Mouse (Mus musculus) kidney, postnatal 0 days (tissue): ENCODE measurements around the gene Luzp1. TPM values are rescaled to one million over a fixed set of nuclear protein-coding genes. Genes with fewer than 3 reads are reported as not detected.

Experiments used
- ATAC-seq: fragments of 200-750 bp; cut with Nextera tagmentation; replicated peaks from 2 replicates; pipeline ENCODE4 v1.8.0; 2017; ENCODE audit warnings: low read depth, moderate number of reproducible peaks, moderate TSS enrichment, moderate library complexity; ENCODE audit not compliant: low FRiP score
- DNase-seq: peaks from one replicate; pipeline ENCODE4 v3.0.0-alpha.2; 2016; ENCODE audit warnings: low spot score
- H3K27ac ChIP-seq: fragments of 300-500 bp; sonication (generic); 2 replicates; pipeline ENCODE4 v1.5.1; 2014; ENCODE audit warnings: mild to moderate bottlenecking
- H3K27me3 ChIP-seq: fragments of 300-500 bp; sonication (generic); 2 replicates; pipeline ENCODE4 v1.6.1; 2014; ENCODE audit warnings: low read length, mixed read lengths; ENCODE audit not compliant: insufficient read depth
- H3K36me3 ChIP-seq: fragments of 300-500 bp; sonication (generic); 2 replicates; pipeline ENCODE4 v1.6.1; 2014; ENCODE audit warnings: low read length, mixed read lengths; ENCODE audit not compliant: insufficient read depth
- H3K4me1 ChIP-seq: fragments of 300-500 bp; sonication (generic); replicated peaks from 2 replicates; pipeline ENCODE4 v1.6.1; 2014; ENCODE audit warnings: antibody characterized with exemption, low read length, mixed read lengths; ENCODE audit not compliant: insufficient read depth
- H3K4me2 ChIP-seq: fragments of 300-500 bp; sonication (generic); 2 replicates; pipeline ENCODE4 v1.6.1; 2014; ENCODE audit warnings: mild to moderate bottlenecking, low read length, moderate library complexity, mixed read lengths
- H3K4me3 ChIP-seq: fragments of 300-500 bp; sonication (generic); replicated peaks from 2 replicates; pipeline ENCODE4 v1.5.1; 2014; ENCODE audit warnings: low read depth, low read length
- H3K9ac ChIP-seq: fragments of 300-500 bp; sonication (generic); 2 replicates; pipeline ENCODE4 v1.6.1; 2014; ENCODE audit warnings: low read depth, low read length
- H3K9me3 ChIP-seq: fragments of 300-500 bp; sonication (generic); replicated peaks from 2 replicates; pipeline ENCODE4 v1.6.1; 2016; ENCODE audit warnings: low read length, inconsistent platforms, mixed read lengths
- CTCF ChIP-seq: IDR thresholded peaks from 2 replicates; pipeline ENCODE4 v1.5.1; 2016; ENCODE audit warnings: antibody characterized with exemption, low read depth, mild to moderate bottlenecking, moderate library complexity
- WGBS: fragments of 180-500 bp; shearing (Covaris S2); extraction: QIAGEN DNeasy Blood & Tissue Kit; methylation state at CpG from one replicate; pipeline ENCODE4 v1.1.7; 2014; 5-methylcytosine and 5-hydroxymethylcytosine counted together
- polyA plus RNA-seq: library from polyadenylated mRNA; unstranded; fragments of >200 nt; fragmentation: Nextera tagmentation; extraction: Ambion mirVana; gene quantifications from 2 replicates; pipeline ENCODE4 v1.2.1, GENCODE M21; 2015

The Luzp1 gene
- polyA plus RNA-seq, 1 experiment from 2014 or later: 111 TPM

GRCm38 (mm10) chr4:136468553-136469327 lies 821 bp upstream of the Luzp1 start:
- Histone ChIP-seq H3K4me3 (no peak overlapping the region; the same call in 1 of the 2 replicates), H3K9me3 (no peaks in the 10 kb centered on the region), H3K9ac (no peak overlapping the region), H3K27ac (0 out of 2 replicates have a peak overlapping the region, but pooled peaks have one; percentile 97), H3K4me2 (peak overlapping the region; percentile 77; the same call in 1 of the 2 replicates), H3K36me3 (no peaks in the 10 kb centered on the region), H3K4me1 (peaks cover 21% of the 10 kb centered on the region), H3K27me3 (no peaks in the 10 kb centered on the region)
- TF ChIP-seq CTCF: no peak
- ATAC-seq: no peak
- WGBS: 72% methylated on average over 14 of the region's 14 CpGs
- no peak for DNase-seq

DNA sequence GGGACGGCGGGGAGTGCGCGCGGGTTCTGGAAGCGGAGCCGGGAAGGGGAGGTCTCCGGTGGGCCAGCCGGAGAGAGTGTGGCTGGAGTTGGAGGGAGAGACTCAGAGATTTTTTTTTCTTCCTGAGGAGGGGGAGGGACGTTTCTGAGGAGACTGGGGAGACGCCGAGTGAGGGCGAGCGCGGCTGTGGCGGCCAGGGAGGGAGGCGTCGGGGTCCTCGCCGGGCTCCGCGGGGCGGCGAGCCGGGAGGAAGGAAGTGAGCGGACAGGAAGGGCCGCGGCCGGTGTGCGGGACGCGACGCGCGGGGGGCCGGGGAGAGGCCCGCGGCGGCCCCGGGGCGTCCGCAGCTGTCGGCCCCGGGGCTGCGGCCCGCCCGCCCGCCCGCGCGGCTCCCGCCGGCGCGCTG lies 383 bp downstream of the Luzp1 start:
- peak overlapping the region; percentile 97 for H3K27ac ChIP-seq
- under 1% methylated on average over 37 of the region's 55 CpGs for WGBS
- H3K4me3 ChIP-seq: peak overlapping the region; percentile 95
- H3K4me1 ChIP-seq: peaks cover 23% of the 10 kb centered on the region; the same call in 1 of the 2 replicates
- no peaks in the 10 kb centered on the region for H3K9me3 ChIP-seq
- H3K4me2 ChIP-seq: peak overlapping the region; percentile 77
- DNase-seq (peak; percentile 94), ATAC-seq (peak; percentile 75)
- peak overlapping the region; percentile 80 for H3K9ac ChIP-seq
- H3K27me3 ChIP-seq: no peaks in the 10 kb centered on the region
- no peak for TF ChIP-seq CTCF
- no peaks in the 10 kb centered on the region for H3K36me3 ChIP-seq

DNA sequence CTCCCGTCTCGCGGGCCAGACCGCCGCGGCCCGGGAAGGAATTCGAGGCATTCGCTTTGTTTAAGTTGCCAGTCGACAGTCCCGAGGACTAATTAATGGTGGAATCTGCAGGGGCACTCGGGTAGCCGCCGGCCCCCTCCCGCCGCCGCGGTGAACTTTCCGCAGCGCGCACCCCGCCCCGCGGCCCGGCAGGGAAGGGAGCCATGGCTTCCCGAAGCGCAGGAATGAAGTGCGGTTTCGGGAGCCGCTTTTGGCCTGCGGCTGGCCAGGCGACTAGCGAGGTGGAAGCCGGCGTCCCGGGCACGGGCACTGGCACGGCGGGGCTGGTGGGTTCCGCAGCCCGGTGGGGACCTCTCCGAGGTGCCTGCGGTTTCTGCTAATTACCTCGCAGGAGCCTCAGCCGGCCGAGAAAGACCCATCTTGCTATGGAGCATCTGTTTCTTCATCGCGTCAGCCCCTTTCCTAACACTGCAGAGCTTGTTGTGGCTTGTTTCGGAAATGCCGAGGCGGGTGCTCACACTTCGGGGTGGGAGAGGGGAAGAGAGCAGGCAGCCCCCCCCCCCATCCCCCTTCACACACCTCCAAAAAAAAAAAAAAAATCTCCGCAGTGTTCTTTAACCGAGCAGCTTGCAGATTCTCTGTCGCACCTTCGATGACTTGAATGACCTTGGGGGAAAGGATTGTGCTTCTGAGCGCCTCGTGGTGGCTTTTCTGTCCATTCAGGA lies 948 bp downstream of the Luzp1 start:
- no peak for TF ChIP-seq CTCF
- peak; percentile 40 for ATAC-seq
- H3K4me3 ChIP-seq: peak overlapping the region; percentile 95
- peak overlapping the region; percentile 77 for H3K4me2 ChIP-seq
- no peaks in the 10 kb centered on the region for H3K9me3 ChIP-seq
- no peaks in the 10 kb centered on the region for H3K36me3 ChIP-seq
- H3K27me3 ChIP-seq: no peaks in the 10 kb centered on the region
- peak overlapping the region; percentile 80 for H3K9ac ChIP-seq
- peaks cover 23% of the 10 kb centered on the region; the same call in 1 of the 2 replicates for H3K4me1 ChIP-seq
- DNase-seq: peak; percentile 58
- peak overlapping the region; percentile 97 for H3K27ac ChIP-seq
- WGBS: under 1% methylated on average over 43 of the region's 58 CpGs

DNA sequence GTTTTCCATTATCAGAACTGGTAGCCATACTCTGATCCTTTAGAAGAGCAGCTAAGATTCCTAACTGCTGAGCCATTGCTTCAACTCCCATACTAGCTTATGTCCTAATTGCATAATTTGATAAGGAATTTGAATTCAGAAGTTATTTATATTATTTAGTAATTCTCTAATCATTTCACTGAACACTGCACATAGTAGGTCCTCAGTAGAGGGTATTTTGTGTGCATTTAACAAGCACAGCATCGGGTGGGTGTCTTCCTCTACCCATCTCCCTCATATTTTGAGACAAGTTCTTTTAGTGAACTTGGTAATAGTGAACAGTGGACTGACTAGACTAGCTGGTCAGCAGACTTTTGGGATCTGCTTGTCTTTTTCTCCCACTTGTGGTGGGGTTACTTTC lies 7.1 kb downstream of the Luzp1 start:
- Histone ChIP-seq H3K4me2 (no peak overlapping the region), H3K27me3 (no peaks in the 10 kb centered on the region), H3K4me3 (no peak overlapping the region), H3K4me1 (peaks cover 14% of the 10 kb centered on the region; the same call in 1 of the 2 replicates), H3K9ac (no peak overlapping the region), H3K36me3 (no peaks in the 10 kb centered on the region), H3K27ac (no peak overlapping the region), H3K9me3 (no peaks in the 10 kb centered on the region)
- DNase-seq: no peak
- TF ChIP-seq CTCF: no peak
- WGBS: 89% methylated on average over 1 of the region's 1 CpGs
- ATAC-seq: no peak

DNA sequence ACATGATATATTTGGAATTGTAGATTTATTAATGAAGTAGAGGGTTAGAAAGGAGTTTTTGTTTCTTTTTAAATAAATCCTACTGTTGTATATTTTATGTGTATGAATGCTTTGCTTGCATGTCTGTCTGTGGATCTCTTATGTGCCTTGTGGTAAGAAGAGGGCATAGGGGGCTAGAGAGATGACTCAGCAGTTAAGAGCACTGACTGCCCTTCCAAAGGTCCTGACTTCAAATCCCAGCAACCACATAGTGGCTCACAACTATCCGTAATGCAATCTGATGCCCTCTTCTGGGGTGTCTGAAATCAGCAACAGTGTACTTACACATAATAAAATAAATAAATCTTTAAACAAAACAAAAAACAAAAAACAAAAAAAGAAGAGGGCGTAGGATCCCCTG lies 17.0 kb downstream of the Luzp1 start:
- H3K4me1 ChIP-seq: no peaks in the 10 kb centered on the region
- ATAC-seq: no peak
- TF ChIP-seq CTCF: no peak
- H3K9ac ChIP-seq: no peak overlapping the region
- DNase-seq: no peak
- H3K27me3 ChIP-seq: no peaks in the 10 kb centered on the region
- H3K4me2 ChIP-seq: no peak overlapping the region
- no peak overlapping the region for H3K4me3 ChIP-seq
- H3K36me3 ChIP-seq: no peaks in the 10 kb centered on the region
- no peak overlapping the region for H3K27ac ChIP-seq
- WGBS: 85% methylated on average over 2 of the region's 2 CpGs
- H3K9me3 ChIP-seq: no peaks in the 10 kb centered on the region

GRCm38 (mm10) chr4:136495993-136496392 lies 26.4 kb downstream of the Luzp1 start:
- Histone ChIP-seq H3K4me3 (no peak overlapping the region), H3K9me3 (no peaks in the 10 kb centered on the region), H3K4me2 (no peak overlapping the region), H3K9ac (no peak overlapping the region), H3K36me3 (no peaks in the 10 kb centered on the region), H3K27me3 (no peaks in the 10 kb centered on the region), H3K27ac (no peak overlapping the region), H3K4me1 (no peaks in the 10 kb centered on the region)
- no peak for TF ChIP-seq CTCF
- no peak for ATAC-seq
- no peak for DNase-seq
